Mouse (Mus musculus) ovary, adult 2 months (tissue): ENCODE data around the gene Sema5a. TPM values are rescaled to one million over a fixed set of nuclear protein-coding genes. Genes with fewer than 3 reads are reported as not detected.

ENCODE experiments used
- polyA plus RNA-seq: library from polyadenylated mRNA; depleted of rRNA; stranded (reverse); fragments of >200 nt; gene quantifications from 2 replicates; pipeline ENCODE4 v1.2.3, GENCODE M21; 2012; rRNA removed

Gene Sema5a
- polyA plus RNA-seq, result 66.0 and 122 TPM in 2 replicates

GRCm38 (mm10) chr15:32244344-32244955, at the start of gene Sema5a:
Gene Sema5a (plus strand): TSS chr15:32244810.

Other genes starting within 250 kb of the Sema5a start
- not detected in 2 replicates for gene Tas2r119, start 67.5 kb upstream of the Sema5a start, polyA plus RNA-seq